Mouse (Mus musculus): Measurements from ENCODE around the gene Lmnb2. TPM values are rescaled to one million over a fixed set of nuclear protein-coding genes. Genes with fewer than 3 reads are reported as not detected.
A peak's percentile ranks its signal among the peaks of the same experiment; 100 is the strongest.

Lmnb2 gene
- 10 to 100 TPM; 24.0 to 28.1 TPM for total RNA-seq (2021)
- long read RNA-seq, experiment 1, transcript Lmnb2-201 (12 exons, 3,531 nt): major isoform, 48 of 69 reads
- long read RNA-seq, experiment 1, partial matches to known transcripts: 8 of 69 reads
- long read RNA-seq, experiment 1, other reads (novel, unspliced or antisense): 13 of 69 reads
- long read RNA-seq, experiment 2, transcript Lmnb2-201 (12 exons, 3,531 nt): major isoform, 29 of 44 reads
- long read RNA-seq, experiment 2, partial matches to known transcripts: 5 of 44 reads
- long read RNA-seq, experiment 2, other reads (novel, unspliced or antisense): 10 of 44 reads

DNA sequence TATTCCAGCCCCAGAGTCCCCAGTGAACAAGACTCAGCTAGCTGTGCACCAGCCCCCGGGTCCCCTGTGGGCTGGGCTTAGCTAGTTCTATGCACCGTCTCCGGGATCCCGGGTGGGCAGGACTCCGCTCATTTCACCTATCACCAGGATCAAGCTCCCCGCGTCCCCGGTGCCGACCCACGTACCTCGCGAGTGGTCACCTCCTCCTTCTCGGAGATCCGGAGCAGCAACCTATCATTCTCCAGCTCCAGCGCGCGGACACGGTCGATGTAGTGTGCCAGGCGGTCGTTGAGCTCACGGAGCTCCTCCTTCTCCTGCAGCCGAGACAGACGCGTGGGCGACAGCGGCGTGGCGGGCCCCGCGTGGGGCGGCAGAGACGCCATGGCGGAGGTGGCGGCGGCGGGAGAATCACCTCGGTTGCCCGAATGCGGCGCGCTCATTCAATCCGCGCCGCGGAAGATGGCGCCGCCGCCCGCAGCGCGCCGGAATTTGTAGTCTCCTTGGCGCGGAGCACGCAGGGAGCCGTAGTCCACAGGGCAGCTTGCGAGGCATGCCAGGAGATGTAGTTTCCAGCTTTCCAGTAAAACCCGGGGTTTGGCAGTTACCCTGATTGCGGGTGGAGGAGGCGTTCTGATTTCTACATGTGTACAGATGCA, at the start of gene Lmnb2:
TSS of gene Lmnb2 (minus strand) at position 467 of the 656 bp plus-strand sequence.
- peak; percentile 77 for DNase-seq

DNA sequence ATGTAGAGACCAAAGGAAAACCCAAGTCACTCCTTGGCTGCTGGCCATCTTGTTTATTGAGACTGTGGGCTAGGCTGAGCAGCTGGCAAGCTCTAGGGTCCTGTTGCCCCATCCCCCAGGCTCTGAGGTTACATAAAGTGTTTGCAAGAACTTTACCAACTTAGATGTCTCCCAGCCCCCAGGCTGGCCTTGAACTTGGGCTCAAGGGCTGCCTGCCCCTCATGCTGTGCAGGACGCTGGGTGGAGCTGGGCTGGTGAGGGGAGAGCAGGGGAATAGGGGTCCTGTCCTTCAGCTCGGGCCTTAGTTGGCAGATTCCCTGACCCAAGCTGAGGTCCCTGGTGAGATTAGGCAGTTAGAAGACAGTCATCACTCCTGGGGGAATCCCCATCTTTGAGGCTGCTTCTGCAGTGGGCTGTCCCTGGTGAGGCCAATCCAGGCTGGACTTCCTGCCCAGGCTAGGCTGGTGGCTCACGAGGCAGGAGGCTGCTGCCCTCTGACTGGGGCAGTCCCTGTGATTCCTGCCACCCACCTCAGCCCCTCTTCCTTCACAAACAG, 49.1 kb upstream of the Lmnb2 start:
- DNase-seq: no peak

DNA sequence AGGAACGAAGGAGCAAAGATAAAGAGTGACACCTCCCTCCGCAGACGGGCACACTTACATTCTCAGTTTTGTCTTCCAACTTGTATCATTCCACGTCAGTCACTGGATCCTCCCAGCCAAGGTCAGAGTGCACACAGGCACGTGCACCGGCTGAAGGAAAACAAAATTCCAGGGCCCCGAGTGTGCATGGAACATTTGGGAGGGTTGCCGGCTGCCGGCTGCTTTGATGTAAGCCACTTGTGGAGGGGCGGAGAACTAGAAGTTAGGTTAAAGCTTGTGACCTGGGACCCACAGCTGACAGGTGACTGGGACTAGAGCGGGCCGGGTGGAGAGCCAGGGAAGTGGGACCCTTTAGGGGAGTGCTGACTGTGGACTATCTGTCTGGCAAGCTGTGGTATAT, 48.3 kb upstream of the Lmnb2 start:
- no peak for DNase-seq

DNA sequence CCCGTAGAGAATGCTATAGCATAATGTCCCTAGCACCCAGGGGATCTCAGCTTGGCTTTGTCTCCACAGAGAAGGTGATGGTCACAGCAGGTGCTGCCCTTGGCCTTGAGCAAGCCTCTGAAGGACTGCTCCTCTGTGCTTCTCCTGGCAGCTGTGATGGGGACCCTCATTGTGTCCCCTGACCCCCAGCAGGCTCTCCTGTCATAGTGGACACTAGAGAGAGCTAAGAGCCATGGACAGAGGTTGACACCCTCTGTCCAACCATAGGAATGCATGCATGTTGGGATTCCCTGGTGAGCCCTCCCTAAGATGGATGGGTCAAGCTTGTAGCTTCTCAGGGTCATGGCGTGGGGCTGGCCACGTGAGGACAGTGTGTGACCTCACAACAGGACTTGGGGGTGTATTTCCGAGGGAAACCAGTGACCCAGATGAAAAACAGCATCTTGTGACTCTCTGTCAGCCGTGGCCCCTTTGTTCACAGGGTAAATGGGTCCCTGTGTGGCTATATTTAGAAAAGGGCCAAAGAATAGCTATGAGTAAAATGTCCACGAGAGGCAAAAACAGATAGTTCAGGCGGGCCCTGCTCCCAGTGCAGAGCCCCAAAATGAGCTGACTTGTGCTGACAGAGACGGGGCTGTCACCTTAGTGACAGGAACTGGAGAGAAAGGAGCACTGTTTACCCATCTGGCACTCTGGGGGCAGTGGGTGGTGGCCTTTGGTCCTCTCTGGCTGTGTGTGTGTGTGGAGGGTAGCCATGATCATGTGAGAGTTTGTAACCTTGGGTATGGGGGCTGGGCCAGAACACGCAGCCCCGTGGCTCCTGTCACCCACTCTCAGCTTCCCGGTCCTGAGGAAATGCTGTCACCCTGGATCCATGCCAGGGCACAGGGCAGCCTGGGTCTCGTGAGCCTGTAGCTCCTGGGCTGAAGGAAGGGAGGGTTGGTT, 45.3 kb upstream of the Lmnb2 start:
- DNase-seq: no peak

DNA sequence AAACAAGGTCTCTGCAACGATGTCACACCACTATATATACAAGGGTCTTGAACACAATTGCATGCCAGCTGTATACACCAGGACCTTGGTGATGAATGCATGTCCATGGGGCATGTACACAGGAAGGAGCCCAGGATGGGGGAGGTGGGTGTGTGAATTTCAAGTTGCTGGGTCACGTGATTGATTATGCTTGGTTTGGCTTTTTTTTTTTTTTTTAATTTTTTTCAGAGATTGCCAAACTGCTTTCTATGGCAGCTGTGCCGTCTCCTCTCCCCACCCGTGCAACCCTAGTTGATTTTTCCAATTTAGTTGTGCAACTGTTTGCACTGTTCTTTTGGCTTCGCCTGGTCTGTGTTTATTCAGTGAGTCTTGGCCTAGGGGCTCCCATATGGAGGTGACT, 44.5 kb upstream of the Lmnb2 start:
- no peak for DNase-seq

DNA sequence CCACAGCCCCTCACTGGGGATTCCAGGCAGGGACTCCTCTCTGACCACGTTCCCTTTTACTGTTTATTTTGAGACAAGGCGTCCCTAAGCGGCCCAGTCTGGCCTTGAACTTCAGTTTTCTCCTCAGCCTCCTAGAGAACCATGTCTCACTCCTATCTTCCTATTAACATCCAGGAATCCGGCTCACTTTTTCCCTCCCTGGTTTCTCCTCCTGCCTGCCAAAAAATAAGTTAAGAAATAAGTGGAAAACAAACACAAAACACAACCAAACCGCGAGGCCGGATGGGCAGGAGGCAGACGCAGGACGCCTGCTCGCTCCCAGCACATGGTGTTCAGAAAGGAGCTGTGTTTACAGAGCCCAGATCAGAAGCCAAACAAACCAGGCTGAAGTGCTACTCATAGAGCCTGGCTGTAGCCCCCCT, 44.0 kb upstream of the Lmnb2 start:
- DNase-seq: no peak

DNA sequence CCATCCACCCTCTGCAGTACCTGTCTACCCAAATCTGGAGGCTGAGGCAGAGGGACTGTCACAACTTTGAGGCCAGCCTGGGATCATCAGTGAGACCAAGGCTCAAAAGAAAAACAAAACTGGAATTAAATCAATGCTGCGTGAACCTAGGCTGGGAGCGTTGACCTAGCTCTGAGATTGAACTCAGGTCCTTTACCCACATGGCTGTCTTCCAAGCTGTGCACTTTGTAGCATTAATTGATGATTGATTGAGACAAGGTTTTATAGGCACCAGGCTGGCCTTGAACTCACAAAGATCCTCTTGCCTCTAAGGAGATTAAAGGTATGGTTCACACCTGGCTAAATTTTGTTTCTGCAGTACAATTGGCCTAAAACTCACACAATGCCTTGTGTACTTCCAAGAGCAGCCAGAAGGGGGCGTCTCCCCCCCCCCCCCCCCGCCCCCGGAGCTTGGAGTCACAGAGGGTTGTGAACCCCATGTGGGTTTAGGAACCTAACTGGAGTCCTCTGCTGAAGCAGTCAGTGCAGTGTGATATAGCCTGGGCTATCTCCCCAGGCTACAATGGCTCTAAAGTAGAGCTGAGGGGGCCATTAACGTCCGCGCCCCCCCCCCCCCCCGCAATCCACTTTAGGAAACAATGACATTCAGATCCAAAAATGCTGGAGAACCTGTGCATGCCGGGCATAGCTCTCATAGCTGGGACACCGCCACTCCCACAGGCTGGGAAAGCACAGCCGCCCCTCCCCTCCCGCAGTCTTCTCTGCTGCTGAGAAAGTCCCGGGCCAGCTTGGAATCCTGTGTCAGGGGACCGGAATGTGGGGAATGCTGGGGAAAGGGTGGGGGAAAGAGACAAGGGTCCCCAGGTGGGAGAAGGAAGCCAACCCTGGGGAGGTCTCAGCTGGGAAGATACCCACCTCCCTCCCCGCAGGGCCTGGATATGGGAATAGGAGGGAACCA, 42.8 kb upstream of the Lmnb2 start:
- DNase-seq: peak; percentile 56

DNA sequence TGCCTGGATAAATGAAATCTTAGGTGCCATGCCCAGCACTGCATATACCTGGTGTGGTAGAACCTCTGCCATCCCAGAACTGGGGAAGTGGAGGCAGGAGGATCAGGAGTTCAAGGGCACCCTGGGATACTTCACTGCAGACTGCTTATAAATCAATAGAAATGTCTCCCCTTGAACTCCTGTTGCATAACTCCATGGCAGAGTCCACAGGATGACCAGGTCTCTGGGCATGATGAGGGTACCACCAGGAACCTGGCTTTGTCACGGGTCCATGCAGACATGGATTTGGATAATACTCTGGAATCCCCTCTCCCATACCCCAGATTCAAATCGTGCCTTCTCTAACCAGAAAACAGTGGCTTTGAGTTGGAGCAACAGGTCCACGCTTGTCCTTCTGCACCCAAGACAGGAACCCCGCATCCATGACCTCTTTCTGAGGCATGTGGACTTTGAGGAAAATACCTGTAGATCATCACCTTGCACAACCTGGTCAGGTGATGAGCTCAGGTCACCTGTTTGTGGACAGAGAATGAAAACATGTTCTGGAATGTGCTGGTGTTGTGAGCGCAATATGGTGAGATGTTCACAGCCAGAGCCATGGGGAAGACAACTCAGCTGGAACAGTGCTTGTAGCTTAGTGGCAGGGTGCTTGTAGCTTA, 41.1 kb upstream of the Lmnb2 start:
- DNase-seq: no peak

DNA sequence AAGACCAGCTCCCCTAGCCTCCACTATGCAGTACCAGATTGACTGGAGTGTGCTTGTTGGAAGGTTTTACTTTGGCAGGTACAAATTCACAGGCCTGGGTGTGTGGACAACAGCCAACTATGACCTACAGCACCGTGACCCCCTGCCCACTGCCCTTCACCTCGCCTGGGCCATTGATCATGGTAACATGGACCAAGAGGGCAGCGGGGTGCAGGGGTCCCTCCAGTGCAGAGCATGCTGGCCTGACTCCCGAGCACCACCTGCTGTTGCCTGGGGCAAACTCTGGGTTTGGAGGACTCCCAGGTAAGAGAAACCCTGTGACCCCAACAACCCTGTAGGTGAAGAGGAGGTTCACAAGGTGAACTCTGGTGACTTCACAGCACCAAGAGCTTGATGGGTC, 39.7 kb upstream of the Lmnb2 start:
- no peak for DNase-seq

DNA sequence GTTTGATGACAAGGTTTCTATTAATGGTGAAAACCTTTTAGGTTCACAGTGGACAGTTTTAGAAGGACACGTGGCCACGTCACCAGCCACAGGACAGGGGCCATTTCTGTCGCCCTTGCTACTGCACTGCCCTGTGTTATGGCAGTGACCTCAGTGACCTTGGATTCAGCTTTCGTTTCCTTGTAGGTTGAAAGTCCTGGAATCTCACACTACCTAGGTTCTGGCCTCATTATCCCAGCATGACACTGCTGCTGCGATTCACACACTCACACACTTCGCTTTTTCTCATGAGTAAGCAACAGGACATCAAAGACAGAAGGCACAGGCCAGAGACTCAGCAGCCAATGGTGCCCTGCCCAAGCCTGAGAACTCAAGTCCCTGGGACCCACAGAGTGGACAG, 38.9 kb upstream of the Lmnb2 start:
- no peak for DNase-seq

DNA sequence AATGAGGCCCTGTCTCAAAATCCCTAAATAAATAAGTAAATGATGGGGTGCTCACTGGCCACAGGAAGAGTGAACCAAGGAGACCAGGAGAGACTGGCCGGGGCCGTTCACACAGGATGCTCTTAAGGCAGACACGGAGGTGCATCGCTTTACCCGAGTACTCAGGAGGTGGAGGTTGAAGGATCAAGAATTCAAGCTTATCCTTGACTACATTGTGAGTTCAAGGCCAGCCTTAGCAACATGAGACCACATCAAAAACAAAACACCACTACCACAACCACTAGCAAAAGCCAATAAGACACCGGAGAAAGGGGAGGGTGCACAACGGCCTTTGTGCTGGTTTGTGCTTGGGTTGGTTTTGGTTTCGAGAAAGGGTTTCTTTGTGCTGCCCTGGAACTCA, 38.3 kb upstream of the Lmnb2 start:
- no peak for DNase-seq

DNA sequence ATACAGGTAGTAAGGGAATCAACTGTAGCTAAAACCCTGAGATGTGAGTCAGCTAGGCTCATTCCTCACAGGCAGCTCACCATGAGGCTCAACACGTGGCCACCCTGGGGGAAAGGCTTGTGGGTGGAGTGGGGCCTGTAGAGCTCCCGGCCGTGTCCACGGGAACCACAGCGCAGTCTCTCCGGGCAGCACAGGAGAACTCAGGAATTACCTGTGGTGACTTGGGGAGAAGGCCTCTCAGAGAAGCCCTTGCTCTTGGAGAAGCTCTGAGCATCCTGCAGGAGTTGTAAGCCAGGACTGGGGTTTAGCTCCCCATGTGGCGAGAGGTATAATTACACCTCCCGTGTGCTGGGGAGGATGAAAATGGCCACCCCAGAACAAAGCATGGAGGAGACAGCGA, 37.5 kb upstream of the Lmnb2 start:
- DNase-seq: peak; percentile 62

DNA sequence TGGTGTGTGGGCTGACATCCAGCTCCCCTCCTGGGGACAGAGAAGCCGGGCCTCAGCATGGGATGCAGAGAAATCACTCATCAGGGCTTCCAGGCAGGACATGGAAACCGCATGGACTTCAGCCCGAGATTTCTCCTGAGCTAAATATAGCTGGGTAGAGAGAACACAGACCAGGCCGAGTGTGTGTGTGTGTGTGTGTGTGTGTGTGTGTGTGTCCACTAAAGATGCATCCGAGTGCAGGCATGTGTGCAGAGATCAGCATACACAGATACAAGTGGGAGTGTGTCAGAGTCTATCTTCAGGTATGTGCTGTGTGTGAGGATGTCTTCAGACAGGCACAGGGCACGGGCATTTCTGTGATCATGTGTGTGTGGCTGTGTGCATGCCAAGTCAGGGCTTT, 36.8 kb upstream of the Lmnb2 start:
- peak; percentile 44 for DNase-seq

DNA sequence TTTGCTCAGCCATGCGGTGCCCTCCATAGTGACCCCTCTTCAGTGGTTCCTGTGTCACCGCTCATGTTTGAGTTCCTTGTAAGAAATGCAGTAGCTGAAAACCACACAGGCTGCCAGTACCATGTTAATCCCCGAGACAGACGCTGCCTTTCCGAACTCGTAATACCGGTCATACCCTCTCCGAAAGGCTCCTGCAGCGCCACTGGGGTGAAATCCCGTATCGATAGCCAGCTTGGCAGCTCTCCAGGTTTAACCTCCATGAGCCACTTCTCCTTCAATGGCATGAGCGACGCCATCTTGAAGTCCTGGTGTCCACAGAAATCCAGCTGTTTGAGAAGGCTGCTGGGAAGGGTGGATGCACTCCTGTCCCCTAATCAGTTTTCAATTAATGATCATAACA, 36.4 kb upstream of the Lmnb2 start:
- DNase-seq: no peak

DNA sequence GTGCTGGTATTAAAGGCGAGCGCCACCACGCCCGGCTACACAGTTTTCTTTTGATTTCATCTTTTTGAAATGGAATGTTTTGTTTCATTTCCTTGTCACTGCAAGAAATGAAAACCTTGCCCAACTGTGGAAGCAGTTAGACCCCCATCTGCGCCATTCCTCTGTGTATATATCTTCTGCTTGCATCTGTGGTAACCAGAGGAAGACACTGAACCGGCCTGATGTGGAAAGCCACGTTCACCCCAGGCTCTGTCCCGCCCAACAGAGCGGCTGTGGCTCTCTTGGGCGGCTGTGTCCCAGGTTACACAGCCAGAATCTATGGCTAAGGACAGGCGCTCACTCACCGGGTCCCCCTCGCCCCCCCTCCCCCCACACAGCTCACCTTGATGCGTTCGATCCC, 34.4 kb upstream of the Lmnb2 start:
- no peak for DNase-seq

DNA sequence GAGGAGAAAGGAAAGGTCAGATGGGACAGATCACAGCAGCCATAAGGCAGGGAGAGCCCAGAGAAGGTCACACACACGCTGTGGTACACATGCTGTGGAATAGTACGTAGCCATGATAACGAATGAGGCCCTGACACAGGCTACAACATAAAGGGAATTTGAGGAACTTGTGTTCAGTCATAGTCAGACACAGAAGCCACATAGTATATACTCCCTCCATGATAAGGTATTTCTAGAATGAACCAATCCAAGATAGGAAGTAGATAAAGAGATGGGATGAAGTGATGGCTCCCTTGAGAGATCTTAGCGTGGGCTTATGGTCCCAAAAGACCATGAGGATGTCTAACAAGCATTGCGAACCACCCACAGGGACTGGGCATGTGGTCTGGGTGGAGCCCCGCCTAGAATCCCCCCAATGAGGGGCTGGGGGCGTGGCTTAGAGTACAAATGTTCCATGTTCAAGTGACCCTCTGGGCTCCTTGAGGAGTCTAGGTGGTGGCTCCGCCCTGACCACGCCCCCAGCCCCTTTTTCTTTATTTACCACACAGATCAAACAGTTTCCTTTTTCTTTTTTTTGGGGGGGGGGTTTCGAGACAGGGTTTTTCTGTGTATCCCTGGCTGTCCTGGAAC, 33.8 kb upstream of the Lmnb2 start:
- no peak for DNase-seq

DNA sequence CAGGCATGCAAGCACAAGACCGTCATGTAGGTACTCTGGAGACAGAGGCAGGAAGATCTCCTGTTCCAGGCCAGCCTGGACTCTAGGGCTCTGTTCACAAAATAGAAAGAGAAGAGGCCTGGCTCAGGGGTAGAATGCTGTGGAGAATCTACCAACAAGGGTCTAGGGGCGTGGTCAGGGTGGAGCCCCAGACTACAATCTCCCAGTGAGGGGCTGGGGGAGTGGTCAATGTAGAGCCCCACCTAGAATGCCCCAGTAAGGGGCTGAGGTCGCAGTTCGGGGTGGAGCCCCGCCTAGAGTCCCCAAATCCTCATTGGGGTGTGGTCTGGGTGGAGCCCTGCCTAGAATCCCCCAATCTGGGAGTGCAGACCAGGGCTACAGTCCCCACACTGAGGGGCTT, 32.3 kb upstream of the Lmnb2 start:
- DNase-seq: no peak

DNA sequence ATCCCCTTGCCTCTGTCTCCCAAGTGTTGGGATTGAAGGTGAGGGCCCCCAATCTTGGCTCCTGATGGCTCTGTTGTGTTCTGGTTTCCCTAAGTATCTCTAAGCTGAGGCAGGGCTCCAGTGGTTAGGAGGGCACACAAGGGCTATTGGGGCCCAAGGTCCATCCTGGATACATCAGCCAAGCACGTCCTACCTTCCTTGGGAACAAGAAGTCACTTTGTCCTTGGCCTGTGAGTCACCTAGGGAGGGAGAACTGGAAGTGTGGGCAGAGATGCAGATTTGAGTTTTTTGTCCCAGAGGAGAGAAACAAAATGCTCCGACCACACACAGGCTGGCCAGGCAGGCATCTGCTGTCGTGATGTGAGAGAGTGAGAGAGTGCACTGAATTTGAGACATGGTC, 31.0 kb upstream of the Lmnb2 start:
- no peak for DNase-seq

DNA sequence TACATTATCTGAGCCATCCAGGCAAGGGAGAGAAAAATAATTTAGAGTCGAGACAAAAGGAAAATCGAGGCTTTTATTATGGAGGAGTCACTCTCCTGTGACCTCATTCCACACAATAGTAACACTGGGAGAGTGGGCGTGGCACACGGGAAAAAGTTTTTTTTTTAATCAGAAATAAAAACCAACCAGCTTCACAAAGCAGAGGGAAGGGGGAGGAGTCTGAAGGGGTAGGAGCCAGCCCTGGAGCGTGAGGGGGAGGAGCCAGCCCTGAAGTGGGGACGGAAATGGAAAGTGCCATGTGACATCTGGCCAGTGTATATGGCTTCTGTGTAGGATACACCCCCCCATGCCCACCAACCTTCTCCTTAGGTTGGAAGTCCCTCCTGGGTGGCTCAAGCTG, 30.5 kb upstream of the Lmnb2 start:
- DNase-seq: no peak

DNA sequence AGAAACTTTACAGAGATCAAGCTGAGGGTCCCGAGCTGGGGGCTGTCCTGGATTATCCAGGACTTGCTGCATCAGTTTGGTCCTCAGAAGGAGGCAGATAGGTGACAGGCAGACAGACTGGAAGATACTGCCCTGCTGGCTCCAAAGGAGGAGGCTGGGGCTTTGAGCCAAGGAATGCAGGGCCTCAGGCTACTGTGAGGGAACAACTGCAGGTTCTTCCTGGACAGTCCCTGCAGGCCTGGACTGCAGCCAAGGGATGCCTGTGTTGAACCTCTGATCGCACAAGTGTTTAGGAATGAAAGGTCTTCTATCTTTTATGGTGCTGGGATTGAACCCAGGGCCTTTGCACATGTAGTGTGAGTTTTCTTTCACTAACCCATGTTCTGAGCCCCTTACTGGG, 29.8 kb upstream of the Lmnb2 start:
- peak; percentile 61 for DNase-seq

All from gastrocnemius, postnatal 10 days (tissue).